Mouse (Mus musculus): ENCODE results near the gene Rbl2.

Rbl2 gene

GRCm38 (mm10) chr8:91170914-91171313, 101.1 kb downstream of the Rbl2 start:
- no peak for DNase-seq

- DNase-seq: no peak
Measured at GRCm38 (mm10) chr8:91171605-91172004, 101.7 kb downstream of the Rbl2 start.

Data from thymus, postnatal 36 days (tissue).